Mouse (Mus musculus) gastrocnemius, adult 8-10 months (tissue): ENCODE data around the gene Gla. TPM values are rescaled to one million over a fixed set of nuclear protein-coding genes. Genes with fewer than 3 reads are reported as not detected.

ENCODE experiments used
- DNase-seq, 2 experiments: peaks; one replicate each; pipeline ENCODE4 v3.0.0; 2022; ENCODE audit warnings: low spot score in 2 of 2
- total RNA-seq, 4 experiments: library from RNA; stranded (reverse); gene quantifications; 2 replicates each; pipeline ENCODE4 v1.2.4; 2022

The Gla gene
- total RNA-seq, result 1 to 10 TPM; 2.0 to 2.6 (median 2.3) TPM

- peak; percentile 85 to 89 for DNase-seq
These were observed at the start of gene Gla, which contains the start of gene Hnrnph2 for GRCm38 (mm10) chrX:134600659-134601379. Gla (minus strand) TSS chrX:134601125. Hnrnph2 (plus strand) TSS chrX:134601179.

- DNase-seq, result peak; percentile 40 to 42
These were observed 47.2 kb upstream of the Gla start for GRCm38 (mm10) chrX:134648031-134648692.

DNA sequence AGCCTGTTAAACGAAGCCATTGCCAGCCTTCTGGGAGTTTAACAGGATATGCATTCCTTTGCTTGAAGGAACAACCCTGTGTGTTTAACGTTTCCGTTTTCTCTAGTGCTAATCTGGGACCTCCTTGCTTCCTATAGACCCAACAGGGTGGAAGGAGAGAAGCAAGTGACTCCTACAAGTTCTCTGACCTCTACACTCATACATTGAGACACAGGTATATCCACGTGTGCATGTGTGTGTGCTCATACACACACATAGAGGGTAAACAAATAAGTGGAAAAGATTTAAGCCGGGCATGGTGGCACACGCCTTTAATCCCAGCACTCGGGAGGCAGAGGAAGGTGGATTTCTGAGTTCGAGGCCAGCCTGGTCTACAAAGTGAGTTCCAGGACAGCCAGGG is 46.5 kb upstream of the Gla start:
- no peak for DNase-seq

DNA sequence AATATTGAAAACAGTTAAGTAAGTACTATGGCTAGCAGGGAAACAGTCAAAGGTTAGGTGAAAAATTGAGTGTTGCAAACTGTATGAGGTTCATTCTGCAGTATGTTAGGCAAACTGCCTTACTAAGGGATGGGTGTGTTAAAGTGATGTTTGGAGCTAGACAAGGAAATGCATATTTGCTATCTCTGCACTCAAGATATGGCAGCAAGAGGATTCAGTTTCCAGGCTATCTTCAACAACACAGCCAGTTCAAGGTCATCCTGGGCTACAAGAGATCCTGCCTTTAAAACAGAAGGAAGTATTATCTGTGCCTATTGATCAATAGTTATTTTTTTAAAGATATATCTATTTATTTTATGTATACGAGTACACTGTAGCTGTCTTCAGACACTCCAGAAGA is 45.4 kb upstream of the Gla start:
- DNase-seq, result no peak

DNA sequence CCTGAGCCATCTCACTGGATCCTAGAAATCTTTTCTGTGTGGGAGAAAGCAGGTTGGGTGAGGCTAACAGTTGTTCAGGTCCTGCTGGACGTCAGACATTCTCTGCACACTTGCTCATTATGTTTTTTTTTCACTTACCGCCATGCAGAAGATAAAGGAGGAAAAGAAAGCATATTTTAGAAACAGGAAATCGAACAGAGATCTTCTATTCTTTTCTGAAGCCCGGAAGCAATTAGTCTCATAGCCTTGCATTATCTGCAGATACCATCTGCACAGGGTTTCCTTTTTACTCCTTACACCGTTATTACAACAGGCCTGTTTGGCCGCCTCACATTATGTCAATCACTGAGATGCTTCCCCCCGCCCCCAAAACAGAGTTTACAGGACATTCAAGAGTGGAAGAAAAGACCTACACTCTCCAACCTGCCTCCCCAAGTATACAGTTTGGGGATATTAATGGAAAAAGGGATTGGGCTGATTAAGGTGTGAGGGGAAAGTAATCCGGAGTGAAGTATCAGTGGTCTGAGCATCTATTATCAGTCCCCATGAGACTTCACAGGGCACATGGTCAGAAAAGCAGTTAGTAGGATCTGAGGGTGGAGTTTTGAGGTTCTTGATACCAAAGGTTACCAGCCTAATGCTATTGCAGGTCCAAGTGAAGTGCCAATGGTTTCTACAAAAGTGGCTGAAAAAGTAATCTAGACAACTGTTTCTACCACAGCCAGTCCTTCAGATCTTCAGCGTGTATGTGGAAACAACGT is 40.3 kb upstream of the Gla start:
- no peak for DNase-seq

DNA sequence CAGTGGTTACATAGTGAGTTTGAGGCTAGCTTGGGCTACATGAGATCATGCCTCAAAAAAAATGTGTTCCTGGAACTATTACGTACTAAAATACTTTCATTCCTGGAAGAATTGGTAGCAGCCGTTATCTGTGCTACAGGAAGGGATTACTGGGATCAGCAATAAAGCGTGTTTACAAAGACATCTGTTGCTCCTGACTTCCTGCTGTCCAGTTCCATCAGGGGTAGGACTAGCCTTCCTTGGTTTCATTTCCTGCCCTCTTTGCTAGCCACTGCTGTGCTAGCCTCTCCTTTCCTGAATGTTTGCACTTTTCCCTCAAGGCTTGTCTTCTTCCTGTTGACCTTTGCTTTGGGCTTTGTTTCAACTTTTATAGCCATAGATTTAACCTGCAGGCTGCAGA is 34.9 kb upstream of the Gla start:
- DNase-seq, result no peak

GRCm38 (mm10) chrX:134635111-134635510 is 34.2 kb upstream of the Gla start:
- no peak for DNase-seq

- no peak for DNase-seq
These were observed 31.8 kb upstream of the Gla start for GRCm38 (mm10) chrX:134632710-134633109.

GRCm38 (mm10) chrX:134628200-134628599 is 27.3 kb upstream of the Gla start:
- no peak for DNase-seq

- no peak for DNase-seq
These were observed 22.4 kb upstream of the Gla start for GRCm38 (mm10) chrX:134623350-134623749.

GRCm38 (mm10) chrX:134621685-134622084 is 20.8 kb upstream of the Gla start:
- DNase-seq, result no peak

DNA sequence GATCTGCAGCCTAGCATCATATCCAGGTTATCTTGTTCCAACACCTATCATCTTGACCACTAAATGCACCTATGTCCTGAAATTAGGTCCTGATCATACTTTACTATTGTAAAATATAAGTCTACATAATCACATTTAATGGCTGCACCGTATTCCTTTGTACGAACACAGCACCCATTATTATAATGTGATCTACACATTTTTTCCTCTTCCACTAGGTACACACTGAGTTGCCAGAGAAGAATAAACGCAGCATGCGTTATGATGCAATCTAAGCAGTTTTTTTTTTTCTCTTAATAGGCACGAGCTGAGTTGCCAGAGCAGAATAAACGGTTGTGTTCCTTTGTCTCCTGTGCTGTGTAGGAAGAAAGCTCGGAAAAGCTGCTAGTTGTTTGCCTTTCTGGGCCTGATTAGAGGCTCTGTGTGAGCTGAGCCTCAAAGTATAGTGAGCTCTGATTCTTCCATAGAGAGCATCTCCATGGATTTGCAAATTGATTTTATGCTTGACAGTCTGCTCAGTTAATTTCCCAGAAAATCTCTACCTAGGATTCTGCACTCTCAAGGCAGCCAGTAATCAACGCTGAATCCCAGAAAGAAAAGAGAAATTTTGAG is 19.4 kb upstream of the Gla start:
- DNase-seq, result no peak

DNA sequence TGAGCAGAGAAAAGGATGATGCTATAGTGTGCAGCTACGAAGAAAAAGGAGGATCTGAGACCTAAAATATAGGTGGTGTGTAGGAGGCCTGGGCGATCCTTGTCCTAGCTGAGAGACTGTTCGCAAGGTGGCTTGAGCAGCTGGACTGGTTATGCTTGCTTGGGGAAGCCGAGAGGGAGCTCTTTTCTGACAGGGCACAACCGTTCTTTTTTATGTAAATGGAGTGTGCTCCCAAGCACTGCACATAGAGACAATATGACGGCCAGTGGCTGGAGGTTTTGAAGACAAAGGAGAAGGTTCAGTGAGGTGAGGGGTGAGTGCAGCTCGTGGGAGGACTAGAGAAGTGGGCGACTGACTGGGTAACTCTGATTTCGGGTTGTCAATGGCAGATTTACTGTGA is 18.8 kb upstream of the Gla start:
- no peak for DNase-seq

DNA sequence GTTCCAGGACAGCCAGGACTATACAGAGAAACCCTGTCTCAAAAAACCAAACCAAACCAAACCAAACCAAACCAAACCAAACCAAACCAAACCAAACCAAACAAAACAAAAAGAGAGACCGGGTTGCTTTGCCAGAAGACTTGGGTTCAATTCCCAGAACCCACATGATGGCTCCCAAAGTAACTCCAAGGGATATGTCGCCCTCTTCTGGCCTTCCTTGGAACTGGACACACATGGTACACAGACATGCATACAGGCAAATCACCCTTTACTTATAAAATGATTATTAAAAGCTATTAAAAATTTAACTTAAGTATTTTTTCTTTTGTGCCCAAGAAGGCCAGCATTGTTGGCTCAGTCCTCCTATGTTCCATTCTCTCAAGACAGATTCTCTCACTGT is 13.4 kb upstream of the Gla start:
- no peak for DNase-seq

- peak; percentile 5 to 28 for DNase-seq
These were observed 11.5 kb upstream of the Gla start for GRCm38 (mm10) chrX:134612285-134612959.

- no peak for DNase-seq
These were observed 10.1 kb upstream of the Gla start for GRCm38 (mm10) chrX:134610984-134611383.

DNA sequence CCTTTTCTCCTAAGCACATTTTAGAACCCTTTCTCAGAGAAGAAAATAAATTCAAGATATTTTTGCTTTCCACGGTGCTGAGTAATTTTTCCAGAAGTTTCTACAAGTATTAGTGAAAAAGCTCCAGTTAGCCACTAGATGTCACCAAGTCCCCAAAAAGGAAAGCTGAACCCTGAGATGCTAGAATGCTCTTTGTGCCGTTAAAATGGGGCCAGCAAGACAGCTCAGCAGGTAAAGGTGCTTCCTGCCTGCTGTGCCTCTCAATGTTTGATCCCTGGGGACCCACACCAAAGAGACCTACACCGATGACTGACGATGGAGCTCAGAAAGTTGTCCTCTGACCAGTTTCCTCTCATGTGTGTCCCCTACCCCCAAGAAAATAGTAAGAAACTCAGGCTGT is 8.5 kb upstream of the Gla start:
- DNase-seq, result no peak

GRCm38 (mm10) chrX:134601380-134602120 is 625 bp upstream of the Gla start:
- DNase-seq, result no peak

DNA sequence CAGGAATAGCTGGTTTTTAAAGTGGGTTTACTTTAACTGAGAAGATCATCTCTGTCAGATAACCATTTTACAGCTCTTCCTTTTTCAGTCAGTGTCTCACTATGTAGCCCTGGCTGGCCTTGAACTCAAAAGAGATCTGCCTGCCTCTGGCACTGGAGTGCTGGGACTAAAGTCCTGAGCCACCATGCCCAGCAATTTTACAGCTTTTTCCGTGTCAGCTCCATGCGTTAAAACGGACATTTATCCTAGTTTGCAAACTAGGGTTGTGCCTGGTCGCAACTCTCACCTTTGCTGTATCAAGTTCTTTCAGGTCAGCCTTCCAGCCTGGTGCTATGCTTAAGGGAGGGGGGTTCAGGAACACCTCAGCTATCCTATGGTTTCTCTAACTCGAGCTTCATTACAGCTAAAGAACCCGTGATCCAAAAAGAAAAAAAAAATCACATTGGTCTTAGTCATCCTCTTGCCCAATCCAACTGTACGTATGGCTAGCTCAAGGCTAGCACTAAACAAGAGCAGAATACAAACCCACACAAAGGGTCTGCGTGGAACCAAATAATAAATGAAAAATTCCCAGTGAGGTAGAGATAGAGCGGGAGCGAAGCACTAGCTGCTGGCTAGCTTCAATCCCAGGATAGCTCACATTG is 881 bp downstream of the Gla start:
- no peak for DNase-seq

GRCm38 (mm10) chrX:134589836-134590235 is 11.1 kb downstream of the Gla start:
- DNase-seq, result no peak
